Mouse (Mus musculus) testis, adult 2 months (tissue): ENCODE results near the gene Mal.

ENCODE experiments used
- CTCF ChIP-seq: fragments of 200-500 bp; IDR thresholded peaks from 2 replicates; pipeline ENCODE4 v1.5.1; 2012; ENCODE audit warnings: low read depth, mild to moderate bottlenecking, inconsistent platforms, low read length, moderate library complexity; ENCODE audit not compliant: control insufficient read depth, insufficient read depth, insufficient replicate concordance
- POLR2A ChIP-seq: fragments of 200-500 bp; IDR thresholded peaks from 2 replicates; pipeline ENCODE4 v1.6.1; 2012; ENCODE audit warnings: low read depth, mild to moderate bottlenecking, inconsistent platforms, low read length, moderate library complexity; ENCODE audit not compliant: control insufficient read depth

DNA sequence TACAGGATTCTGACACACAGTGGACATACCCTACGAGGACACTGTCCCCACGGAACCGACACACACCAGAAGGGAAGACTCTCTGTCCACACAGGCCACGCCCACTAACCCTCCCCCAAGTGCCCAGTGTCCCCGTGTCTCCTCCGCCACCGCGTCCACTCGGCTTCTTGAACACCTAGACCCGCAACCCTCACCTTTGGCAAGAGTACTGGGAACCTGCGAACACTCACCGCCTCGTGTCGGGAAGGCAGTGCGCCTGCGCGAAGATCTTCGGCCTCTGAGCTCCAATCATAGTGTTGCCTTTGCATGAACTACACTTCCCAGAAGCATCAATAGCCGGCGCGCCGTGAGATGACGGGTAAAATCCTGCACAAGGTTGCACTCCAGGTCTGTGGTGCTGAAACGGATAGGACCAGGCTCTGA is 72.0 kb downstream of the Mal start:
- no peak for TF ChIP-seq CTCF
- TF ChIP-seq POLR2A = peak; percentile 57; the same call in 1 of the 2 replicates
